ENCODE assay signal across 8 mouse cellular contexts in genomic region chr11:53324512-53324968, GRCm38 (mm10). TPM values are rescaled to one million over a fixed set of nuclear protein-coding genes. Genes with fewer than 3 reads are reported as not detected.
DNase-seq lines count a peak whose midpoint lies in the region; ATAC-seq and TF ChIP-seq lines count a peak whose summit lies in the region.

Gene Zcchc10 (plus strand): TSS chr11:53324679.

- TF ChIP-seq CTCF in bone marrow, adult 2 months (IDR thresholded peaks at IDR 0.05; ENCODE audit: control insufficient read depth, insufficient read depth, low read length), result no peak
- TF ChIP-seq CTCF in spleen, adult 2 months (IDR thresholded peaks at IDR 0.05; ENCODE audit: extremely low read depth, insufficient read depth, insufficient read length, insufficient replicate concordance), result no peak

- H3K27me3 ChIP-seq in embryonic facial prominence, embryonic 14.5 days (replicated peaks; ENCODE audit: control insufficient read depth, insufficient read depth, low read length), result no peaks in the 10 kb centered on the region
- H3K27me3 ChIP-seq in limb, embryonic 14.5 days (ENCODE audit: control insufficient read depth, insufficient read depth, low read length), result no peaks in the 10 kb centered on the region
- H3K27me3 ChIP-seq in midbrain, embryonic 16.5 days (ENCODE audit: control insufficient read depth, insufficient read depth, low read depth, low read length), result no peaks in the 10 kb centered on the region
- no peaks in the 10 kb centered on the region for H3K27me3 ChIP-seq in spleen, adult 2 months (ENCODE audit: control insufficient read depth, insufficient read depth, low read length)

- ATAC-seq in embryonic facial prominence, embryonic 14.5 days (ENCODE audit: low read depth), result peak; percentile 97
- ATAC-seq in limb, embryonic 14.5 days (ENCODE audit: low FRiP score, low read depth), result peak; percentile 98
- ATAC-seq in midbrain, embryonic 16.5 days, result peak; percentile 96

- DNase-seq in A20 (ENCODE audit: low read depth, low spot score), result peak; percentile 92
- peak; percentile 96 for DNase-seq in embryonic facial prominence, embryonic 14.5 days (ENCODE audit: low spot score)
- DNase-seq in heart, adult 9 months (ENCODE audit: low spot score in 2 of 2), result peak; percentile 82 to 90
- peak; percentile 92 for DNase-seq in kidney, adult 9 months
- DNase-seq in limb, embryonic 14.5 days (ENCODE audit: low spot score), result peak; percentile 92
- DNase-seq in spleen, adult 2 months (ENCODE audit: low read depth in 1 of 2, low spot score in 2 of 2), result peak; percentile 66 to 86

- WGBS in bone marrow, adult 2 months, result under 1% methylated on average over 21 of the region's 21 CpGs
- under 1% methylated on average over 21 of the region's 21 CpGs for WGBS in embryonic facial prominence, embryonic 14.5 days
- under 1% methylated on average over 21 of the region's 21 CpGs for WGBS in limb, embryonic 14.5 days
- WGBS in midbrain, embryonic 16.5 days, result under 1% methylated on average over 21 of the region's 21 CpGs
- under 1% methylated on average over 21 of the region's 21 CpGs for WGBS in spleen, adult 2 months

- no peak within 1 kb of the TSS for H3K27ac ChIP-seq in bone marrow, adult 2 months (ENCODE audit: control insufficient read depth, insufficient read depth, low read depth, low read length, poor library complexity)
- H3K27ac ChIP-seq in embryonic facial prominence, embryonic 14.5 days (replicated peaks; ENCODE audit: low read depth, low read length), result peak within 1 kb of the TSS; percentile 69
- H3K27ac ChIP-seq in limb, embryonic 14.5 days (replicated peaks; ENCODE audit: low read depth, low read length), result peak within 1 kb of the TSS; percentile 52
- peak within 1 kb of the TSS; percentile 80 for H3K27ac ChIP-seq in midbrain, embryonic 16.5 days (ENCODE audit: low read length)
- H3K27ac ChIP-seq in spleen, adult 2 months (ENCODE audit: insufficient read depth, low read length), result no peak within 1 kb of the TSS

- peak within 1 kb of the TSS; percentile 82 for H3K9ac ChIP-seq in embryonic facial prominence, embryonic 14.5 days (ENCODE audit: low read depth, low read length)
- peak within 1 kb of the TSS; percentile 83 for H3K9ac ChIP-seq in limb, embryonic 14.5 days (ENCODE audit: low read depth, low read length, severe bottlenecking)
- H3K9ac ChIP-seq in midbrain, embryonic 16.5 days (ENCODE audit: low read depth, low read length), result peak within 1 kb of the TSS; percentile 73

- no peak for TF ChIP-seq POLR2A in bone marrow, adult 2 months (IDR thresholded peaks at IDR 0.05; ENCODE audit: borderline replicate concordance, control insufficient read depth, low read depth, low read length)
- TF ChIP-seq POLR2A in limb, embryonic 14.5 days (IDR thresholded peaks at IDR 0.05; ENCODE audit: borderline replicate concordance, extremely low read depth, insufficient read depth, insufficient read length), result peak; percentile 87; the same call in 1 of the 2 replicates
- TF ChIP-seq POLR2A in spleen, adult 2 months (IDR thresholded peaks at IDR 0.05; ENCODE audit: low read depth, low read length), result peak; percentile 44; the same call in 1 of the 2 replicates

- H3K4me1 ChIP-seq in bone marrow, adult 2 months (ENCODE audit: control insufficient read depth, insufficient read depth, low read length), result no peaks in the 10 kb centered on the region; the same call in none of the 2 replicates
- peaks cover 6% of the 10 kb centered on the region; the same call in 1 of the 2 replicates for H3K4me1 ChIP-seq in embryonic facial prominence, embryonic 14.5 days (ENCODE audit: control insufficient read depth, insufficient read depth, low read length)
- H3K4me1 ChIP-seq in limb, embryonic 14.5 days (ENCODE audit: control insufficient read depth, insufficient read depth, low read length), result peaks cover 6% of the 10 kb centered on the region; the same call in 1 of the 2 replicates
- H3K4me1 ChIP-seq in midbrain, embryonic 16.5 days (ENCODE audit: control insufficient read depth, insufficient read depth, low read length), result peaks cover 9% of the 10 kb centered on the region
- no peaks in the 10 kb centered on the region; the same call in 1 of the 2 replicates for H3K4me1 ChIP-seq in spleen, adult 2 months (ENCODE audit: control insufficient read depth, insufficient read depth, insufficient read length)

- no peaks in the 10 kb centered on the region for H3K9me3 ChIP-seq in embryonic facial prominence, embryonic 14.5 days (ENCODE audit: control insufficient read depth, low read length)
- H3K9me3 ChIP-seq in limb, embryonic 14.5 days (ENCODE audit: control insufficient read depth, low read length), result no peaks in the 10 kb centered on the region
- no peaks in the 10 kb centered on the region for H3K9me3 ChIP-seq in midbrain, embryonic 16.5 days (replicated peaks; ENCODE audit: control insufficient read depth, low read length, poor library complexity, severe bottlenecking)

- H3K4me3 ChIP-seq in bone marrow, adult 2 months (replicated peaks; ENCODE audit: control insufficient read depth, low read depth, low read length), result peak within 1 kb of the TSS; percentile 86
- H3K4me3 ChIP-seq in embryonic facial prominence, embryonic 14.5 days (ENCODE audit: low read depth, low read length), result peak within 1 kb of the TSS; percentile 67
- H3K4me3 ChIP-seq in limb, embryonic 14.5 days (replicated peaks; ENCODE audit: low read length), result peak within 1 kb of the TSS; percentile 75
- peak within 1 kb of the TSS; percentile 84 for H3K4me3 ChIP-seq in midbrain, embryonic 16.5 days (ENCODE audit: low read depth, low read length)
- H3K4me3 ChIP-seq in spleen, adult 2 months (ENCODE audit: extremely low read depth, insufficient read depth, insufficient read length), result peak within 1 kb of the TSS; percentile 88

- peaks cover 26% of the 10 kb centered on the region for H3K36me3 ChIP-seq in embryonic facial prominence, embryonic 14.5 days (ENCODE audit: control insufficient read depth, insufficient read depth, low read length)
- H3K36me3 ChIP-seq in limb, embryonic 14.5 days (ENCODE audit: control insufficient read depth, insufficient read depth, low read length), result peaks cover 20% of the 10 kb centered on the region
- H3K36me3 ChIP-seq in midbrain, embryonic 16.5 days (ENCODE audit: control insufficient read depth, insufficient read depth, low read length), result peaks cover 10% of the 10 kb centered on the region; the same call in 1 of the 2 replicates
- H3K36me3 ChIP-seq in spleen, adult 2 months (ENCODE audit: control insufficient read depth, insufficient read depth, low read length), result peaks cover 13% of the 10 kb centered on the region

- H3K4me2 ChIP-seq in embryonic facial prominence, embryonic 14.5 days (ENCODE audit: low read depth, low read length), result peak within 1 kb of the TSS; percentile 71
- peak within 1 kb of the TSS; percentile 48 for H3K4me2 ChIP-seq in limb, embryonic 14.5 days (replicated peaks; ENCODE audit: low read depth, low read length, severe bottlenecking)
- H3K4me2 ChIP-seq in midbrain, embryonic 16.5 days (ENCODE audit: low read length), result peak within 1 kb of the TSS; percentile 61

RNA-seq across cellular contexts. Expression of gene Zcchc10, which starts in this region (rescaled TPM):
- 9.6 and 16.2 TPM in 2 replicates for polyA plus RNA-seq in bone marrow, adult 2 months (2011; ENCODE audit: insufficient read depth, insufficient read length, low replicate concordance, missing spikeins)
- polyA plus RNA-seq in embryonic facial prominence, embryonic 14.5 days (2014; fragmentation: Nextera tagmentation; extraction: Ambion mirVana), result 18.6 and 18.7 TPM in 2 replicates
- polyA plus RNA-seq in limb, embryonic 14.5 days (2012; rRNA removed), result 15.0 and 15.4 TPM in 2 replicates
- 19.4 and 20.4 TPM in 2 replicates for polyA plus RNA-seq in limb, embryonic 14.5 days (2014; fragmentation: Nextera tagmentation; extraction: Ambion mirVana)
- 13.7 and 16.1 TPM in 2 replicates for polyA plus RNA-seq in midbrain, embryonic 16.5 days (2015; fragmentation: Nextera tagmentation; extraction: Ambion mirVana)
- polyA plus RNA-seq in spleen, adult 2 months (2012; rRNA removed), result 3.4 and 4.4 TPM in 2 replicates

Comparison
In these comparisons a context has a peak if more than half of its experiments do, and no peak if none do; other contexts are left out.
1. H3K27ac ChIP-seq: peak in embryonic facial prominence, embryonic 14.5 days (single experiment), limb, embryonic 14.5 days (single experiment) and midbrain, embryonic 16.5 days (single experiment); none in bone marrow, adult 2 months (single experiment) and spleen, adult 2 months (single experiment).
2. Peak in every context shown above with its lines, with median percentiles within 50 percentile points of each other: DNase-seq, H3K4me3 ChIP-seq, ATAC-seq, H3K4me2 ChIP-seq and H3K9ac ChIP-seq.